Comparison of ENCODE assay signal across 10 mouse cellular contexts in genomic region chr8:86908536-86908935, GRCm38 (mm10). TPM values are rescaled to one million over a fixed set of nuclear protein-coding genes. Genes with fewer than 3 reads are reported as not detected.
DNase-seq lines count a peak whose midpoint lies in the region; ATAC-seq and TF ChIP-seq lines count a peak whose summit lies in the region.
"Had no signal": no experiment of that assay in that cellular context is flagged by ENCODE, and none has a peak within 500 bp of the region (broad histone marks: within the 10 kb centered on the region; RNA-seq: fewer than 3 reads in every experiment).

No protein-coding gene starts in this region.

- WGBS in hindbrain, embryonic 11.5 days = 22% methylated on average over 6 of the region's 6 CpGs
- WGBS in hindbrain, embryonic 13.5 days = 17% methylated on average over 6 of the region's 6 CpGs
- 13% methylated on average over 6 of the region's 6 CpGs for WGBS in heart, postnatal 0 days

- DNase-seq in hindbrain, embryonic 11.5 days (ENCODE audit: low spot score) = peak; percentile 89
- peak; percentile 75 for DNase-seq in R1 (ENCODE audit: low read depth, low spot score)
- DNase-seq in cerebellum, postnatal 36 days = peak; percentile 79 to 83
- peak; percentile 57 for DNase-seq in heart, postnatal 0 days (ENCODE audit: low spot score)
- peak; percentile 59 for DNase-seq in left cerebral cortex, adult 11 months (ENCODE audit: low spot score)
- DNase-seq in mesoderm, embryonic 11.5 days (ENCODE audit: low read depth, low spot score) = peak; percentile 84
- peak; percentile 89 for DNase-seq in testis, postnatal 10 days (ENCODE audit: low spot score)

- no peak overlapping the region for H3K27ac ChIP-seq in hindbrain, embryonic 11.5 days (ENCODE audit: low read depth, low read length)
- no peak overlapping the region for H3K27ac ChIP-seq in hindbrain, embryonic 13.5 days
- no peak overlapping the region for H3K27ac ChIP-seq in heart, postnatal 0 days (ENCODE audit: low read depth)
- H3K27ac ChIP-seq: embryonic facial prominence, embryonic 12.5 days; neural tube, embryonic 12.5 days had no signal

- no peaks in the 10 kb centered on the region for H3K27me3 ChIP-seq in hindbrain, embryonic 11.5 days (ENCODE audit: control insufficient read depth, insufficient read depth, low read length)
- peaks cover 6% of the 10 kb centered on the region; the same call in 1 of the 2 replicates for H3K27me3 ChIP-seq in hindbrain, embryonic 13.5 days
- no peaks in the 10 kb centered on the region for H3K27me3 ChIP-seq in heart, postnatal 0 days (ENCODE audit: control insufficient read depth, insufficient read depth, low read length)
- H3K27me3 ChIP-seq: embryonic facial prominence, embryonic 12.5 days; neural tube, embryonic 12.5 days had no signal

- H3K9ac ChIP-seq in hindbrain, embryonic 11.5 days (ENCODE audit: low read depth, low read length) = no peak overlapping the region
- no peak overlapping the region for H3K9ac ChIP-seq in hindbrain, embryonic 13.5 days
- no peak overlapping the region for H3K9ac ChIP-seq in heart, postnatal 0 days (replicated peaks; ENCODE audit: low read depth, low read length)
- H3K9ac ChIP-seq: embryonic facial prominence, embryonic 12.5 days; neural tube, embryonic 12.5 days had no signal

- peak; percentile 85 for TF ChIP-seq CTCF in heart, postnatal 0 days (IDR thresholded peaks at IDR 0.05; ENCODE audit: low read depth)

- no peaks in the 10 kb centered on the region for H3K9me3 ChIP-seq in hindbrain, embryonic 11.5 days (ENCODE audit: control insufficient read depth, low read length)
- no peaks in the 10 kb centered on the region for H3K9me3 ChIP-seq in hindbrain, embryonic 13.5 days
- no peaks in the 10 kb centered on the region for H3K9me3 ChIP-seq in heart, postnatal 0 days (replicated peaks; ENCODE audit: control insufficient read depth, low read length)
- H3K9me3 ChIP-seq: embryonic facial prominence, embryonic 12.5 days; neural tube, embryonic 12.5 days had no signal

- H3K4me2 ChIP-seq in hindbrain, embryonic 11.5 days (replicated peaks; ENCODE audit: low read depth, low read length) = no peak overlapping the region
- no peak overlapping the region for H3K4me2 ChIP-seq in hindbrain, embryonic 13.5 days
- H3K4me2 ChIP-seq in heart, postnatal 0 days (ENCODE audit: low read depth, low read length) = no peak overlapping the region
- H3K4me2 ChIP-seq: embryonic facial prominence, embryonic 12.5 days; neural tube, embryonic 12.5 days had no signal

- H3K4me3 ChIP-seq in hindbrain, embryonic 11.5 days (ENCODE audit: low read depth, low read length) = no peak overlapping the region
- H3K4me3 ChIP-seq in hindbrain, embryonic 13.5 days = no peak overlapping the region
- H3K4me3 ChIP-seq in heart, postnatal 0 days (ENCODE audit: low read depth, low read length) = no peak overlapping the region
- H3K4me3 ChIP-seq: embryonic facial prominence, embryonic 12.5 days; neural tube, embryonic 12.5 days had no signal

- no peak for TF ChIP-seq EP300 in heart, postnatal 0 days (IDR thresholded peaks at IDR 0.05; ENCODE audit: low read depth)

- no peaks in the 10 kb centered on the region for H3K4me1 ChIP-seq in hindbrain, embryonic 11.5 days (replicated peaks; ENCODE audit: control insufficient read depth, insufficient read depth, low read length)
- H3K4me1 ChIP-seq in hindbrain, embryonic 13.5 days (replicated peaks) = no peaks in the 10 kb centered on the region
- H3K4me1 ChIP-seq in heart, postnatal 0 days (ENCODE audit: control insufficient read depth, insufficient read depth) = no peaks in the 10 kb centered on the region
- H3K4me1 ChIP-seq: embryonic facial prominence, embryonic 12.5 days; neural tube, embryonic 12.5 days had no signal

- H3K36me3 ChIP-seq in hindbrain, embryonic 11.5 days (ENCODE audit: control insufficient read depth, insufficient read depth, low read length) = no peaks in the 10 kb centered on the region
- no peaks in the 10 kb centered on the region for H3K36me3 ChIP-seq in hindbrain, embryonic 13.5 days
- H3K36me3 ChIP-seq in heart, postnatal 0 days (replicated peaks; ENCODE audit: control insufficient read depth, insufficient read depth, low read length) = no peaks in the 10 kb centered on the region
- H3K36me3 ChIP-seq: embryonic facial prominence, embryonic 12.5 days; neural tube, embryonic 12.5 days had no signal

- ATAC-seq in hindbrain, embryonic 11.5 days (ENCODE audit: low FRiP score) = no peak
- ATAC-seq in hindbrain, embryonic 13.5 days (ENCODE audit: low FRiP score) = no peak
- ATAC-seq in heart, postnatal 0 days (ENCODE audit: insufficient read depth, low read depth) = no peak

RNA-seq across cellular contexts. Expression of gene N4bp1, which starts 23.5 kb away (rescaled TPM):
- polyA plus RNA-seq in hindbrain, embryonic 11.5 days (2014; fragmentation: Nextera tagmentation; extraction: Ambion mirVana) = 10.2 and 11.9 TPM in 2 replicates
- 10.0 and 10.6 TPM in 2 replicates for polyA plus RNA-seq in hindbrain, embryonic 13.5 days (2015; fragmentation: Nextera tagmentation; extraction: Ambion mirVana)
- total RNA-seq in heart, postnatal 0 days (2014; rRNA removed; ENCODE audit: low replicate concordance) = 7.6 and 9.1 TPM in 2 replicates
- 3.5 and 3.8 TPM in 2 replicates for polyA plus RNA-seq in heart, postnatal 0 days (2015; fragmentation: Nextera tagmentation; extraction: Ambion mirVana)
